Mouse (Mus musculus) MEL (cell line): ENCODE results near the gene Anxa9. TPM values are rescaled to one million over a fixed set of nuclear protein-coding genes. Genes with fewer than 3 reads are reported as not detected.
A peak's percentile ranks its signal among the peaks of the same experiment; 100 is the strongest.
"Not testable (repeated sequence)": the region's sequence is repeated elsewhere in the genome, so short reads cannot be mapped to it uniquely, and the experiment has no call there.

ENCODE experiments used
- DNase-seq: peaks from one replicate; pipeline ENCODE4 v3.0.0; 2011; ENCODE audit warnings: low read depth, low spot score
- H3K27ac ChIP-seq: 2 replicates; pipeline ENCODE4 v1.5.1; 2012; ENCODE audit warnings: low read depth, mild to moderate bottlenecking, control low read depth, low read length, moderate library complexity; ENCODE audit not compliant: control insufficient read depth
- H3K27me3 ChIP-seq, 2 experiments: fragments of 150-350 bp in 1 of 2; sonication (generic) in 1 of 2; 2 replicates each; pipeline ENCODE4 v1.6.1; 2012; ENCODE audit warnings: low read length in 2 of 2, mild to moderate bottlenecking in 2 of 2, improper control_type of control experiment in 1 of 2, moderate library complexity in 1 of 2; ENCODE audit not compliant: insufficient read depth in 2 of 2, control insufficient read depth in 1 of 2
- H3K36me3 ChIP-seq, 2 experiments: 2 replicates each; pipeline ENCODE4 v1.6.1; 2012 to 2014; ENCODE audit warnings: low read length in 2 of 2, improper control_type of control experiment in 1 of 2, inconsistent platforms in 1 of 2, mild to moderate bottlenecking in 1 of 2; ENCODE audit not compliant: insufficient read depth in 2 of 2, control insufficient read depth in 1 of 2
- H3K4me1 ChIP-seq, 2 experiments: fragments of 150-350 bp in 1 of 2; sonication (generic) in 1 of 2; 2 replicates each; pipeline ENCODE4 v1.6.1; 2012; ENCODE audit warnings: low read length in 2 of 2, improper control_type of control experiment in 1 of 2, mild to moderate bottlenecking in 1 of 2; ENCODE audit not compliant: insufficient read depth in 2 of 2, control insufficient read depth in 1 of 2
- H3K4me3 ChIP-seq, 2 experiments: fragments of 150-350 bp in 1 of 2; sonication (generic) in 1 of 2; 2 replicates each; pipeline ENCODE4 v1.5.1; 2012; ENCODE audit warnings: low read depth in 2 of 2, low read length in 2 of 2, mild to moderate bottlenecking in 2 of 2, moderate library complexity in 2 of 2, control low read depth in 1 of 2, improper control_type of control experiment in 1 of 2; ENCODE audit not compliant: control insufficient read depth in 1 of 2, insufficient read depth in 1 of 2
- H3K79me2 ChIP-seq: 2 replicates; pipeline ENCODE4 v1.6.1; 2012; ENCODE audit warnings: mild to moderate bottlenecking, low read length, moderate library complexity; ENCODE audit not compliant: control insufficient read depth, poor library complexity, insufficient read depth
- H3K9ac ChIP-seq: 2 replicates; pipeline ENCODE4 v1.6.1; 2012; ENCODE audit warnings: low read depth, mild to moderate bottlenecking, control low read depth, low read length, moderate library complexity; ENCODE audit not compliant: control insufficient read depth, poor library complexity, severe bottlenecking
- H3K9me3 ChIP-seq: fragments of 150-350 bp; sonication (generic); replicated peaks from 2 replicates; pipeline ENCODE4 v1.6.1; 2012; ENCODE audit warnings: mild to moderate bottlenecking, low read length, improper control_type of control experiment, moderate library complexity; ENCODE audit not compliant: insufficient read depth
- BHLHE40 ChIP-seq: IDR thresholded peaks from 2 replicates; pipeline ENCODE4 v1.6.1; 2012; ENCODE audit warnings: low read depth, mild to moderate bottlenecking, inconsistent platforms, low read length, improper control_type of control experiment, borderline replicate concordance
- CHD2 ChIP-seq: IDR thresholded peaks from 2 replicates; pipeline ENCODE4 v1.6.1; 2011; ENCODE audit warnings: low read length, improper control_type of control experiment
- EP300 ChIP-seq, 2 experiments: IDR thresholded peaks; 2 replicates each; pipeline ENCODE4 v1.6.1; 2011; ENCODE audit warnings: improper control_type of control experiment in 2 of 2, low read length in 2 of 2, low read depth in 1 of 2, mild to moderate bottlenecking in 1 of 2
- GABPA ChIP-seq: IDR thresholded peaks from 2 replicates; pipeline ENCODE4 v1.6.1; 2012; ENCODE audit warnings: low read depth, mild to moderate bottlenecking, inconsistent platforms, low read length, improper control_type of control experiment, moderate library complexity
- GATA1 ChIP-seq: IDR thresholded peaks from 2 replicates; pipeline ENCODE4 v1.6.1; 2011; ENCODE audit warnings: low read depth, low read length, improper control_type of control experiment
- JUND ChIP-seq: IDR thresholded peaks from 2 replicates; pipeline ENCODE4 v1.6.1; 2011; ENCODE audit warnings: low read depth, mild to moderate bottlenecking, improper control_type of control experiment, low read length
- KAT2A ChIP-seq: conservative IDR thresholded peaks from 2 replicates; pipeline ENCODE4 v1.6.1; 2012; ENCODE audit warnings: low read depth, low read length, improper control_type of control experiment, inconsistent platforms
- MAX ChIP-seq: IDR thresholded peaks from 2 replicates; pipeline ENCODE4 v1.6.1; 2011; ENCODE audit warnings: low read length, improper control_type of control experiment
- MAZ ChIP-seq: IDR thresholded peaks from 2 replicates; pipeline ENCODE4 v1.6.1; 2012; ENCODE audit warnings: low read depth, mild to moderate bottlenecking, inconsistent platforms, low read length, improper control_type of control experiment
- MEF2A ChIP-seq: IDR thresholded peaks from 2 replicates; pipeline ENCODE4 v1.6.1; 2014; ENCODE audit warnings: low read depth, mild to moderate bottlenecking, inconsistent platforms, low read length, improper control_type of control experiment; ENCODE audit not compliant: poor library complexity, insufficient replicate concordance, severe bottlenecking; ENCODE audit errors: extremely low read depth
- MYB ChIP-seq: IDR thresholded peaks from 2 replicates; pipeline ENCODE4 v1.6.1; 2011; ENCODE audit warnings: mild to moderate bottlenecking, low read depth, low read length, improper control_type of control experiment
- MYC ChIP-seq: IDR thresholded peaks from 2 replicates; pipeline ENCODE4 v1.6.1; 2011; ENCODE audit warnings: low read depth, mild to moderate bottlenecking, low read length, improper control_type of control experiment, moderate library complexity
- POLR2A ChIP-seq, 2 experiments: IDR thresholded peaks; 2 replicates each; pipeline ENCODE4 v1.6.1; 2011 to 2012; ENCODE audit warnings: low read length in 2 of 2, mild to moderate bottlenecking in 2 of 2, control low read depth in 1 of 2, improper control_type of control experiment in 1 of 2, low read depth in 1 of 2, moderate library complexity in 1 of 2; ENCODE audit not compliant: control insufficient read depth in 1 of 2, insufficient read depth in 1 of 2, poor library complexity in 1 of 2
- RAD21 ChIP-seq: IDR thresholded peaks from 2 replicates; pipeline ENCODE4 v1.6.1; 2011; ENCODE audit warnings: mild to moderate bottlenecking, low read depth, low read length, improper control_type of control experiment
- RCOR1 ChIP-seq: IDR thresholded peaks from 2 replicates; pipeline ENCODE4 v1.6.1; 2012; ENCODE audit warnings: low read depth, mild to moderate bottlenecking, inconsistent platforms, low read length, improper control_type of control experiment
- SIN3A ChIP-seq: IDR thresholded peaks from 2 replicates; pipeline ENCODE4 v1.6.1; 2012; ENCODE audit warnings: low read length, improper control_type of control experiment, inconsistent platforms
- SMC3 ChIP-seq: IDR thresholded peaks from 2 replicates; pipeline ENCODE4 v1.6.1; 2011; ENCODE audit warnings: low read depth, low read length, improper control_type of control experiment
- TAL1 ChIP-seq: IDR thresholded peaks from 2 replicates; pipeline ENCODE4 v1.6.1; 2012; ENCODE audit warnings: mild to moderate bottlenecking, inconsistent platforms, low read length, moderate library complexity, mixed read lengths
- TBP ChIP-seq: IDR thresholded peaks from 2 replicates; pipeline ENCODE4 v1.8.0; 2011; ENCODE audit warnings: low read depth, low read length, improper control_type of control experiment
- UBTF ChIP-seq: IDR thresholded peaks from 2 replicates; pipeline ENCODE4 v1.6.1; 2012; ENCODE audit warnings: low read depth, mild to moderate bottlenecking, inconsistent platforms, low read length, improper control_type of control experiment, moderate library complexity, borderline replicate concordance; ENCODE audit not compliant: insufficient read depth
- ZC3H11A ChIP-seq: IDR thresholded peaks from 2 replicates; pipeline ENCODE4 v1.6.1; 2012; ENCODE audit warnings: low read depth, mild to moderate bottlenecking, inconsistent platforms, low read length, improper control_type of control experiment
- ZKSCAN1 ChIP-seq: IDR thresholded peaks from 2 replicates; pipeline ENCODE4 v1.6.1; 2012; ENCODE audit warnings: low read depth, mild to moderate bottlenecking, inconsistent platforms, low read length, improper control_type of control experiment, moderate library complexity
- ZMIZ1 ChIP-seq: IDR thresholded peaks from 2 replicates; pipeline ENCODE4 v1.6.1; 2012; ENCODE audit warnings: low read depth, mild to moderate bottlenecking, inconsistent platforms, low read length, improper control_type of control experiment, moderate library complexity
- ZNF384 ChIP-seq: IDR thresholded peaks from 2 replicates; pipeline ENCODE4 v1.6.1; 2012; ENCODE audit warnings: low read depth, mild to moderate bottlenecking, inconsistent platforms, low read length, improper control_type of control experiment
- polyA plus RNA-seq, 2 experiments: library from polyadenylated mRNA; stranded (reverse) in 1 of 2; unstranded in 1 of 2; fragments of >175 nt in 1 of 2; fragments of >200 nt in 1 of 2; gene quantifications; 2 replicates each; pipeline versions ENCODE4 v1.2.1 to v1.2.4; 2012; ENCODE audit warnings: low replicate concordance in 2 of 2, low read depth in 1 of 2; ENCODE audit not compliant: insufficient read length in 2 of 2, insufficient read depth in 1 of 2, missing spikeins in 1 of 2
- total RNA-seq: library from RNA; depleted of rRNA; stranded (reverse); fragments of 300-350 nt; gene quantifications from 2 replicates; pipeline ENCODE4 v1.2.3, GENCODE M21; 2012; rRNA removed

Gene Anxa9
- 7.7 and 7.8 TPM in 2 replicates for total RNA-seq
- polyA plus RNA-seq: 10 to 100 TPM in 1 of 2 experiments, not detected in 1; 33.9 TPM

DNA sequence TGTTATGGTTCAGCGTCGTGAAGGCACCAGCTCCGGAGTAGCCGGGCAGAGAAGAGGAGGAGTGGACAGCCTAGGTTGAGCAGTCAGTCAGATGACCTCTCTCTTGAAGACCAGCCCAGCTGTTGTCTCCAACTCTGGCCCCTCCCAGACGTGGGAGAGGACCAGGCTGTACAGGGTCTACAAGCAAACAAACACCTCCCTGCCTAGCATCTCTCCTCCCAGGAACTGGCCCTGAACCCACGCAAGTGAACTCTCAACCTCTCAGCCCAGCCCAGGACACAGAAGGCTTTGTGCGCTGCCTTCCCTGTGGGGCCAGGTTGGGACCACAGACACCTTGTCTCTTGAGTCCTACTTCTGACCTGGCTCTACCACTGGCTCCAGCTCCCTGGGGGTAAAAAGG lies at the start of gene Anxa9:
TSS of gene Anxa9 (minus strand) at position 77 of the 400 bp plus-strand sequence.
- H3K9me3 ChIP-seq: no peaks in the 10 kb centered on the region
- DNase-seq: no peak
- H3K27me3 ChIP-seq: no peaks in the 10 kb centered on the region
- no peak within 1 kb of the TSS for H3K4me3 ChIP-seq
- H3K27ac ChIP-seq: no peak within 1 kb of the TSS
- H3K9ac ChIP-seq: no peak within 1 kb of the TSS
- peaks cover 0 to 20% of the 10 kb centered on the region in 2 experiments; a peak in 2 of 4 replicates for H3K36me3 ChIP-seq
- no peaks in the 10 kb centered on the region for H3K79me2 ChIP-seq
- no peak for TF ChIP-seq KAT2A
- no peak for TF ChIP-seq GABPA
- no peak for TF ChIP-seq ZC3H11A
- no peak for TF ChIP-seq MAZ
- TF ChIP-seq TAL1: no peak
- peaks cover 9 to 21% of the 10 kb centered on the region in 2 experiments for H3K4me1 ChIP-seq

DNA sequence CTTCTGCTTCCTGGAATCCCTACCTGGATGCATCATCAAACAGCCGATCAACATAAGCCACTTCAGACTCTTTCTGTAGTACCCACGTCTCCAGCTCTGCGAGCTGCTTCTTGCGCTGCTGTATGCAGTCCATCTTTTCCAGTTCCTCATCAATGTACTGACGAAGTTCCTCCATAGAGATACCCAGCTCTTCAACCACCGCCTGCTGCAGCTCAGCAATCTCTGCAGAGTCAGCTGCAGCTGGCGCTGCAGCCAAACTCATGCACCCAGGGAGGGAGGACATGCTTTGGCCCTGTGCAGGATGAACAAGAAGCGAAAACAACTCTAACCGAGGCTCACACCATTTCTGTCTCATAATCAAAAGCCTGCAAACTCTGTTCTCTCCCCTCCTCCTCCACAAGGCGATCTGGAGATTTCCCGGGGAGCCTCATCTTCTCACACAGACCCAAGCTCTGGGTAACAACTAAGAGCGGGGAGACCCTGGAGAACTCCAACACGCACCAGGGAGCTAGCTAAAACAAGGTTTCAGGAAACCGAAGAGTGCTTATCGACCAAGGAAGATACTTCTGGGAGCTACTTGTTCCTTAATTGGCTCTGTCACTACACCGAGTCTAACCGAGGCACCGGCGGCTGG lies 49.1 kb upstream of the Anxa9 start:
- H3K36me3 ChIP-seq: peaks cover 15 to 34% of the 10 kb centered on the region in 2 experiments
- not testable (repeated sequence) for H3K27me3 ChIP-seq, DNase-seq, H3K9me3 ChIP-seq
- H3K4me3 ChIP-seq: peak overlapping the region; percentile 71 to 92
- peak overlapping the region; percentile 86 for H3K9ac ChIP-seq
- peaks cover 15% of the 10 kb centered on the region for H3K79me2 ChIP-seq
- peaks cover 4 to 16% of the 10 kb centered on the region in 2 experiments; a peak in 3 of 4 replicates for H3K4me1 ChIP-seq
- 0 out of 2 replicates have a peak, but pooled peaks have one; percentile 19 for TF ChIP-seq SIN3A
- TF ChIP-seq, all 39 proteins: peak for 1; not testable (repeated sequence) for 38
- not testable (repeated sequence) for H3K27ac ChIP-seq

DNA sequence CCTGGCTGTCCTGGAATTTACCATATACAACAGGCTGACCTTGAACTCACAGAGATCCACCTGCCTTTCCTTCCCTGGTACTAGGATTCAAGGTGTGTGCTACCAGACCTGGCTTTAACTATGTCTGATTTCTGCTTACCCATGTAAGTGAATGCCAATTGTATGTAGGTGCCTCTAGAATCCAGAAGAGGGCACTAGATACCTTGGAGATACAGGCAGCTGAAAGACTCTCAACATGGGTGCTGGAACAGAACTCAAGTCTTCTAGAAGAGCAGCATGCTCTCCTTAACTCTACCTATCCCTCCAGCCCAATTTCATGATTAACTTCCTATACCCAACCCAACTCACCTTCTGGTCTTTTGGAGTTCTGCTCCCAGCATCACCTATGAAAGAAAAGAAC lies 42.5 kb upstream of the Anxa9 start:
- peak; percentile 89 for DNase-seq
- Histone ChIP-seq H3K27ac (no peak overlapping the region), H3K4me3 (no peak overlapping the region), H3K9ac (no peak overlapping the region), H3K9me3 (no peaks in the 10 kb centered on the region), H3K36me3 (peaks cover 0 to 80% of the 10 kb centered on the region in 2 experiments; a peak in 2 of 4 replicates), H3K4me1 (no peaks in the 10 kb centered on the region), H3K79me2 (peaks cover 4% of the 10 kb centered on the region; the same call in 1 of the 2 replicates), H3K27me3 (no peaks in the 10 kb centered on the region)
- TF ChIP-seq ZC3H11A: peak; percentile 85
- TF ChIP-seq RAD21: peak; percentile 93
- no peak for TF ChIP-seq MYB
- TF ChIP-seq JUND: no peak; the same call in 1 of the 2 replicates
- peak; percentile 79 for TF ChIP-seq MYC
- TF ChIP-seq GATA1: no peak
- 0 out of 2 replicates have a peak, but pooled peaks have one; percentile 20 for TF ChIP-seq MAX
- peak in 1 of 2 experiments; percentile 39; a peak in 2 of 4 replicates for TF ChIP-seq POLR2A (IDR thresholded peaks at IDR 0.05; ENCODE audit: control insufficient read depth in 1 of 2, insufficient read depth in 1 of 2, low read depth in 1 of 2, low read length in 2 of 2, poor library complexity in 1 of 2)
- TF ChIP-seq KAT2A: no peak
- no peak for TF ChIP-seq TAL1
- TF ChIP-seq CHD2: no peak
- TF ChIP-seq EP300 (IDR thresholded peaks at IDR 0.05; ENCODE audit: low read depth in 1 of 2, low read length in 2 of 2): no peak
- no peak for TF ChIP-seq BHLHE40
- no peak for TF ChIP-seq GABPA
- peak; percentile 93 for TF ChIP-seq SMC3
- TF ChIP-seq MEF2A: no peak
- TF ChIP-seq ZMIZ1: peak; percentile 51; the same call in 1 of the 2 replicates
- TF ChIP-seq TBP: no peak
- no peak for TF ChIP-seq RCOR1
- no peak for TF ChIP-seq UBTF
- TF ChIP-seq ZNF384: peak; percentile 56; the same call in 1 of the 2 replicates
- TF ChIP-seq ZKSCAN1: no peak
